Mouse (Mus musculus): Measurements from ENCODE around the gene Rbms3. TPM values are rescaled to one million over a fixed set of nuclear protein-coding genes. Genes with fewer than 3 reads are reported as not detected.

The Rbms3 gene
- total and polyA plus RNA-seq, 2 experiments from 2014 or later = 56.3 to 77.9 TPM

GRCm38 (mm10) chr9:116834949-116835348 is 794.8 kb downstream of the Rbms3 start:
- H3K27ac ChIP-seq = no peak overlapping the region

GRCm38 (mm10) chr9:116833677-116834076 is 796.0 kb downstream of the Rbms3 start:
- Histone ChIP-seq H3K4me2 (ENCODE audit: low read depth, low read length) (no peak overlapping the region), H3K27ac (no peak overlapping the region), H3K4me3 (ENCODE audit: low read length) (no peak overlapping the region), H3K4me1 (ENCODE audit: insufficient read depth, low read length) (no peaks in the 10 kb centered on the region), H3K27me3 (ENCODE audit: insufficient read depth, low read length) (no peaks in the 10 kb centered on the region), H3K9ac (replicated peaks; ENCODE audit: low read length) (no peak overlapping the region), H3K9me3 (ENCODE audit: low read length) (no peaks in the 10 kb centered on the region), H3K36me3 (ENCODE audit: insufficient read depth, low read length) (no peaks in the 10 kb centered on the region)
- no peak for ATAC-seq
- no peak for TF ChIP-seq CTCF (IDR thresholded peaks at IDR 0.05; ENCODE audit: low read depth)
- 55% methylated on average over 7 of the region's 7 CpGs for WGBS
- no peak for DNase-seq (ENCODE audit: low spot score)

More at GRCm38 (mm10) chr9:116834949-116835348, 794.8 kb downstream of the Rbms3 start:
- no peaks in the 10 kb centered on the region for H3K36me3 ChIP-seq (ENCODE audit: insufficient read depth, low read length)
- H3K4me1 ChIP-seq (ENCODE audit: insufficient read depth, low read length) = no peaks in the 10 kb centered on the region
- ATAC-seq = no peak
- DNase-seq (ENCODE audit: low spot score) = no peak
- no peak overlapping the region for H3K9ac ChIP-seq (replicated peaks; ENCODE audit: low read length)
- no peak overlapping the region for H3K4me3 ChIP-seq (ENCODE audit: low read length)
- no peaks in the 10 kb centered on the region for H3K27me3 ChIP-seq (ENCODE audit: insufficient read depth, low read length)
- TF ChIP-seq CTCF (IDR thresholded peaks at IDR 0.05; ENCODE audit: low read depth) = no peak
- 31% methylated on average over 8 of the region's 8 CpGs for WGBS
- H3K9me3 ChIP-seq (ENCODE audit: low read length) = no peaks in the 10 kb centered on the region
- H3K4me2 ChIP-seq (ENCODE audit: low read depth, low read length) = no peak overlapping the region

- Histone ChIP-seq H3K4me1 (ENCODE audit: insufficient read depth, low read length) (no peaks in the 10 kb centered on the region), H3K9ac (replicated peaks; ENCODE audit: low read length) (no peak overlapping the region), H3K4me2 (ENCODE audit: low read depth, low read length) (no peak overlapping the region), H3K9me3 (ENCODE audit: low read length) (no peaks in the 10 kb centered on the region), H3K4me3 (ENCODE audit: low read length) (no peak overlapping the region), H3K27ac (no peak overlapping the region), H3K36me3 (ENCODE audit: insufficient read depth, low read length) (no peaks in the 10 kb centered on the region), H3K27me3 (ENCODE audit: insufficient read depth, low read length) (no peaks in the 10 kb centered on the region)
- 65% methylated on average over 1 of the region's 1 CpGs for WGBS
- no peak for ATAC-seq
- no peak for DNase-seq (ENCODE audit: low spot score)
- TF ChIP-seq CTCF (IDR thresholded peaks at IDR 0.05; ENCODE audit: low read depth) = no peak
Measured at GRCm38 (mm10) chr9:116832822-116833221, 796.9 kb downstream of the Rbms3 start.

GRCm38 (mm10) chr9:116831386-116831785 is 798.3 kb downstream of the Rbms3 start:
- ATAC-seq (no peak), DNase-seq (ENCODE audit: low spot score) (no peak)
- Histone ChIP-seq H3K4me1 (ENCODE audit: insufficient read depth, low read length) (no peaks in the 10 kb centered on the region), H3K9me3 (ENCODE audit: low read length) (no peaks in the 10 kb centered on the region), H3K36me3 (ENCODE audit: insufficient read depth, low read length) (no peaks in the 10 kb centered on the region), H3K27me3 (ENCODE audit: insufficient read depth, low read length) (no peaks in the 10 kb centered on the region), H3K9ac (replicated peaks; ENCODE audit: low read length) (no peak overlapping the region), H3K27ac (no peak overlapping the region), H3K4me3 (ENCODE audit: low read length) (no peak overlapping the region), H3K4me2 (ENCODE audit: low read depth, low read length) (no peak overlapping the region)
- no peak for TF ChIP-seq CTCF (IDR thresholded peaks at IDR 0.05; ENCODE audit: low read depth)
- WGBS = 73% methylated on average over 5 of the region's 5 CpGs

- Histone ChIP-seq H3K27ac (no peak overlapping the region), H3K27me3 (ENCODE audit: insufficient read depth, low read length) (no peaks in the 10 kb centered on the region), H3K4me2 (ENCODE audit: low read depth, low read length) (no peak overlapping the region), H3K4me3 (ENCODE audit: low read length) (no peak overlapping the region), H3K36me3 (ENCODE audit: insufficient read depth, low read length) (no peaks in the 10 kb centered on the region), H3K9me3 (ENCODE audit: low read length) (no peaks in the 10 kb centered on the region), H3K9ac (replicated peaks; ENCODE audit: low read length) (no peak overlapping the region), H3K4me1 (ENCODE audit: insufficient read depth, low read length) (no peaks in the 10 kb centered on the region)
- ATAC-seq (no peak), DNase-seq (ENCODE audit: low spot score) (no peak)
- TF ChIP-seq CTCF (IDR thresholded peaks at IDR 0.05; ENCODE audit: low read depth) = no peak
- WGBS = 78% methylated on average over 4 of the region's 4 CpGs
Measured at GRCm38 (mm10) chr9:116829929-116830328, 799.8 kb downstream of the Rbms3 start.

- Histone ChIP-seq H3K9me3 (ENCODE audit: low read length) (no peaks in the 10 kb centered on the region), H3K4me1 (ENCODE audit: insufficient read depth, low read length) (no peaks in the 10 kb centered on the region), H3K27me3 (ENCODE audit: insufficient read depth, low read length) (no peaks in the 10 kb centered on the region), H3K27ac (no peak overlapping the region), H3K9ac (replicated peaks; ENCODE audit: low read length) (no peak overlapping the region), H3K4me3 (ENCODE audit: low read length) (no peak overlapping the region), H3K36me3 (ENCODE audit: insufficient read depth, low read length) (no peaks in the 10 kb centered on the region), H3K4me2 (ENCODE audit: low read depth, low read length) (no peak overlapping the region)
- no peak for TF ChIP-seq CTCF (IDR thresholded peaks at IDR 0.05; ENCODE audit: low read depth)
- 92% methylated on average over 7 of the region's 7 CpGs for WGBS
- DNase-seq (ENCODE audit: low spot score) (no peak), ATAC-seq (no peak)
Measured at GRCm38 (mm10) chr9:116821601-116822000, 808.1 kb downstream of the Rbms3 start.

- Histone ChIP-seq H3K9ac (replicated peaks; ENCODE audit: low read length) (no peak overlapping the region), H3K4me2 (ENCODE audit: low read depth, low read length) (no peak overlapping the region), H3K27ac (no peak overlapping the region), H3K9me3 (ENCODE audit: low read length) (no peaks in the 10 kb centered on the region), H3K36me3 (ENCODE audit: insufficient read depth, low read length) (no peaks in the 10 kb centered on the region), H3K27me3 (ENCODE audit: insufficient read depth, low read length) (no peaks in the 10 kb centered on the region), H3K4me3 (ENCODE audit: low read length) (no peak overlapping the region), H3K4me1 (ENCODE audit: insufficient read depth, low read length) (no peaks in the 10 kb centered on the region)
- DNase-seq (ENCODE audit: low spot score) = no peak
- no peak for ATAC-seq
- TF ChIP-seq CTCF (IDR thresholded peaks at IDR 0.05; ENCODE audit: low read depth) = no peak
- 85% methylated on average over 1 of the region's 1 CpGs for WGBS
Measured at GRCm38 (mm10) chr9:116817196-116817595, 812.5 kb downstream of the Rbms3 start.
